Mouse (Mus musculus) induced T-regulatory cell, adult 2 months (primary cell): ENCODE measurements around the gene Pgm2l1.
"Not testable (repeated sequence)": the region's sequence is repeated elsewhere in the genome, so short reads cannot be mapped to it uniquely, and the experiment has no call there.

Source experiments
- DNase-seq: peaks from one replicate; pipeline ENCODE4 v3.0.0-alpha.2; 2012; ENCODE audit warnings: low read depth

Gene Pgm2l1

GRCm38 (mm10) chr7:100228957-100229356, 1.8 kb downstream of the Pgm2l1 start:
- peak; percentile 49 for DNase-seq

DNA sequence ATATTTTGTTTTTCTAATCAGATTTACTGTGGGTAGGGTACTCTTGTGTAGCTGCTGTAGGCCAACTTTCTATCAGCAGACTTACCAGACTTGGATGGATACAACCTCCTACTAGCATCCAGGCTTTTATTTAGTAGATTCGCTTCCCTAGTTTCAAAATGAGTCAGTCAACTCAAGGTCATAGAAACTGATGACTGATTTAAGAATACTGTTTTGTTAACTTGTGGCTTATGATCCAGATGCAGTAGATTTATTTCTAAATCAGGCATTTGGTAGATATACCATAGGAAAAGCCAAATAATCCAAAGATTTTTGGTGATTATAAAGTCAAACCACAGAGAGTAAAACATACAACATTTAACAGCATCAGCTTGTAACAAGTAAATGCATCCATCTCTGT, 3.5 kb downstream of the Pgm2l1 start:
- DNase-seq = no peak

GRCm38 (mm10) chr7:100231661-100232060, 4.5 kb downstream of the Pgm2l1 start:
- DNase-seq = no peak

DNA sequence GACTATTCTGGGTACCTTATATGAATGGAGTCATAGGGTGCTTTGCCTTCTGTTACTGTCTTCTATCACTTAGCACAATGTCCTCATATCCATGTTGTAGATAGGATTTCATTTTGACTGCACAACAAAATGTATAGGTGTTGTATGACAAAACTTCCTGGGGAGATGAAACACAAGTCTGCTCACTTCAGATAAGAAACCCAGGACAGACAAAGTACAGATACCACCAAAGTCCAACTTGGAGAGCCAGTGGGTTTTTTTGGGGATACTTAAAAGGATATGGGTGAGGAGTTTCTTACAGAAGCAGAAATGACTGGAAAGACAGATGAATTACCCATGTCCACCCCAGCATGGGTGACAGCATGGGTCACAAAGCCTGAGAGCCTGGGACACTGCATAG, 6.5 kb downstream of the Pgm2l1 start:
- no peak for DNase-seq

DNA sequence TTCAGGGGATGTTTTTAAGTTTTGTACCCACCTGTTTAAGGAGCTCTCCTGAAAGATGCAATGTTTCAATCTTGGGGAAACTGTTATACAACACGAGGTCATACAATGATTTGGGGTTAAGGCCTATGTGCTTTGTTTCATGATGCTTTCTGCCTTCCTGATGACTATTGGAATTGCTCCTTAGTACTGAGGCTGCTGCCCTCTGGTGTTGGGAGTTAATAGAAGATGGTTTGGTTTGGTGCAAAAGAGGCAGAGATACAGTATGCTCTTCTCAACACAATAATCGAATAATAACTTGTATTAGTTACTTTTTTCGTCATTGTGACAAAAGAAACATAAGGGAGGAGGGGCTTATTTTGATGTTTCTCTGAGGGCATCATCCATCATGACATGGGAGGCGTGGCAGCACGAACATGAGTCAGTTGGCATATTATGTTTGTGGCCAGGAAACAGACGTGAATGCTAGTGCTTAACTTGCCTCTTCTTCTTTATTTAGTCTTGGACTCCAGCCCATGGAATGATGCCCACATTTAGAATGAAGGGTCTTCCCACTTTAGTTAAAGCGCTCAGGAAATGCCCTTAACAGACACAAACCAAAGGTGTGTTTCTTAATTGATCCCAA, 7.2 kb downstream of the Pgm2l1 start:
- DNase-seq = peak; percentile 73

GRCm38 (mm10) chr7:100238271-100238670, 11.1 kb downstream of the Pgm2l1 start:
- DNase-seq = no peak

DNA sequence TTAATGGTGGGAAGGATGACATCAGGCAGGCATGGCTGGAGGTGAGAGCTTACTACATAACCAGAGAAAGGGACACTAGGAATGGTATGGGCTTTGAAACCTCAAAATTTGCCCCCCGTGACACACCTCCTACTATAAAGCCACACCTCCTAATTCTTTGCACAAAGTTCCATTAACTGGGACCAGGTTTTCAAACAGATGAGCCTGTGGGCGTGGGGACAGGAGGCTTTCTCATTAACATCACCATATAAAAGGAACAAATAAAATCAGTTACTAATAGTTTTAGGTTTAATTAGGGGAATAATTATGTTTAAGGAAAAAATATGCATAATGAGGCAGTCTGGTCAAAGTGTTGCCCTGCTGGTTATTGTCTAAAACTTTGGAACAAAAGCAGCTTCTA, 13.4 kb downstream of the Pgm2l1 start:
- DNase-seq = no peak

- no peak for DNase-seq
Measured at GRCm38 (mm10) chr7:100243007-100243406, 15.8 kb downstream of the Pgm2l1 start.

GRCm38 (mm10) chr7:100244225-100244624, 17.0 kb downstream of the Pgm2l1 start:
- DNase-seq = no peak

DNA sequence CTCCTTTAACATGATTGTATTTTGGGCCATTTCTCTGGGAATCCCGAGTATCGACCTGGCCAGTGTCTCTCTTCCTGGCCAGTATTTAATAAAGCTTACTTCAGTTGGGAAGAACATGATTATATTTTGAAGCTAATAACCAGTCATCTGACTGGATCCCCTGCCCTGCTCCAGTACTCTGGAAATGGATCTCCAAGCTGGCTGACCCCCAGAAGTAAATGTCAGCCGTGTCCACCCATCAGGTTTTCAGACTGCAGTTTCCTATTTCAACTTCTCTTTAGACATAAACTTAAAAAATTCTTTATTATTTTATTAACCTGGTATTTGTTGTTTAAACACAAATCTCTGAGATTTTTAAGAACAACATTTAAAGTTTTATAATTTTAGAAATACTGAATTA, 18.0 kb downstream of the Pgm2l1 start:
- DNase-seq = no peak

DNA sequence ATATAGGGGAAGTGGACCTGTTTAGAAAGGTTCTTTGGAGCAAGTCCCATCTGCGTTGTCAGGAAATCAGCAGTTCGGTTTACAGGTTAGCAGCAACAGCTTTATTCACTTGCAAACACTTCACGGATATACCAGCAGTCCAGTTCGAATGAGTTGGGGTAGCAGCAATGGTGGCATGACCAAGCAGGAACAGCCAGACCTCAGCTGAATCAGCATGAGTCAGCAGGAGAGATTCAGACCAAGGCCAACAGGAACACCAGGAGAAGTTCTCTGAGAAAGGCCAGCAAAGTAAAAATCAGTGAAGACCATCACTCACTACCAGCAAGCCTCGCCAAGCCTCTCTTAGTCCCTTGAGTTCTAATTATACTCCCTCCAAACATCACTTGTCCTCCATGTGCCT, 23.5 kb downstream of the Pgm2l1 start:
- DNase-seq = no peak

DNA sequence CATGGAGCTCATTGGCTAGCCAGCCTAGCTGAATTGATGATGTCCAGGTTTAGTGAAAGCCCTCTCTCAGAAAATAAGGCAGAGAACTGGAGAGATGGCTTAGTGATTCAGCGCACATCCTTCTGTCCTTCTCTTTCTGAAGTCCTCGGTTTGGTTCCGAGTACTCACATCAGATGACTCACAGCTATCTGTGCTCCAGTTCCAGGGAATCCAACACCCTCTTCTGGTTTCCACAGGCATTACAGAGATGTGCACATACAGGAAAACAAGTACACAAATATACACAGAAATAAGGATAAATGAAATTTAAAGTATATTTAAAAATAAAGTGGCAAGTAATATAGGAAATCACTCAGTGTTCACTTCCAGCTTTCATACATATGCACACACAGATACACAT, 35.2 kb downstream of the Pgm2l1 start:
- DNase-seq = no peak

DNA sequence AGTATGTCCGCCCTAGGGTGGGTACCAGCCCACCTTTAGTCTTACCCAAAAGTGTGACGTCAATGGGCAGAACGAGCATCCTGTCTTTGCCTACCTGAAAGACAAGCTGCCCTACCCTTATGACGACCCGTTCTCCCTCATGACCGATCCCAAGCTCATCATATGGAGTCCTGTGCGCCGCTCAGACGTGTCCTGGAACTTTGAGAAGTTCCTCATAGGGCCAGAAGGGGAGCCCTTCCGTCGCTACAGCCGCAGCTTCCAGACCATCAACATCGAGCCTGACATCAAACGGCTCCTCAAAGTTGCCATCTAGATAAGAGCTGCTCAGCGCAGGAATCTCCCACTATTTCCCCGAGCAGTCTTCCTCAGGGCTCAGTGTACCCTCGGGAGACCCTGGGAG, 37.7 kb downstream of the Pgm2l1 start:
- DNase-seq = not testable (repeated sequence)

DNA sequence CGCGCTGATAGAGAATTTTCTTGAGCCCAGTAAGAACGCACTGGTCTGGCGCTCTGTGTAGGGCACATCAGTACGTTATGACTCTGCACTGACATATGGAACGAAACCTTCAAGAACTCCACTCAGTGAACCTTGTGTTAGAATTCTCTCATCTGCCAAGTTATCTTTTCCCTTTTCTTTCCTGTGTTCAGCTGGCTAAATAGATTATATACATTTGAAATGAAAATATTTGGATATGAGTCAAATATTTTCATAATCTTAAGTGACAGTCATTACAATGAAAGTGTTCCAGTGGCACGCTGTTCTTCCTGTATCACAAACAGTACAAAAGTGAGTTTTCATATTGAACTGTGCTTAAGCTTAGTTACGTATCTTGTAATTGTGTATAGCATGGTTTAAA, 45.2 kb downstream of the Pgm2l1 start:
- DNase-seq = no peak

DNA sequence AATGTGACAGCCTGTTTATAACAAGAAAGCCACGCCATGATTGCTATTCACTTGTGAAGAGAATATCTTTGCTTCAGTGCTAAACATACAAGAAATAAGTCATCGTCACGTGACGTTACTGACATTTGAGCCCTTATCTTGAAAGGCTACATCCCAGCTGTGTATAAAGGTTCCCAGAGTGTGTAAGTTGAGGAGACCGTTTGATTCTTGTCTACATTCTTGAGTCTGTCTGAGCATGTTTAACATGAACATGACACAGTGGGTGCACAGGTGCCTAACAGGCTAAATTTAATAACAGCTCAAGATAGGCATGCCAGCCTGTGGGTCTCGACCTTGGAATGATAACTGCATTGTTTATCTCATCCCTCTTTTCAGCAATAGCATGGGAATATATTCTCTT, 47.3 kb downstream of the Pgm2l1 start:
- DNase-seq = no peak

DNA sequence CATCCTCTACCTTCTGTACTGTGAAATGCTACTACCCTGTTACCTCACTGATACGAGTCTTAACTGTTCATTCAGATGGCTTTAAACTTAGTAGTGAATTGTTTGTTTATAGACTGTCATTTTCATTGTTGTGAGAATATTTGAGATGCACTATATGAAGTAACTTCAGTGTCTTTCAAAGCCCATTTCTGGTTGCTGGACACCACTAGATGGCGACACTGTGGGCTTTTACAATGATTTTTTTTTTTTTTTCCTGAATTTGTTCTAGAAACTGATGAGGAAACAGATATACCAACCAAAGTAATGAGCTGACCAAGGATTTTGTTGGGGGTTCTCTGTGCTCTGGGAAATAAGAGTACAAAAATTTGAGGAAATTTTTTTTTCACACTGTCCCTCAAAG, 49.2 kb downstream of the Pgm2l1 start:
- peak; percentile 51 for DNase-seq

DNA sequence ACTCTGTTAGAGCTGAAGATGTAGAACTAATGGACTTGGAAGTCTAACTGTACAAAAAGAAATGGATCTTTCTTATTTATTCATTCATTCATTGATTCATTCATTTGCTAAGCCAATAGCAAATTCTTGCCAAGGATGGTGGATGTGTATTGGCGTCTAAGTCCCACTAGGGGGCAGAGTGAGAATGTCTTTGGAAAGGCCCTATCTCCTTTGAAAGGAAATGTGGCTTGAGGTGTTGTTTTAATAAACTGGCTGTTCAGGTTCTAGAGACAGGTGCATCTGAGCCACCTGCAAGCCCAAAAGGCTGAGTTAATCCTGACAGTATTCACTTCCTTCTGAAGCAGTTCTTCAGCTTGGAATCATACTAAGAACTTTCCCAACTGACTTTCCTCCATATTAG, 52.6 kb downstream of the Pgm2l1 start:
- DNase-seq = peak; percentile 73

- no peak for DNase-seq
Measured at GRCm38 (mm10) chr7:100281596-100281995, 54.4 kb downstream of the Pgm2l1 start.

GRCm38 (mm10) chr7:100283298-100283697, 56.1 kb downstream of the Pgm2l1 start:
- no peak for DNase-seq

GRCm38 (mm10) chr7:100285383-100285782, 58.2 kb downstream of the Pgm2l1 start, which contains the start of gene P4ha3:
TSS of gene P4ha3 (plus strand) at chr7:100285520.
- DNase-seq = no peak

DNA sequence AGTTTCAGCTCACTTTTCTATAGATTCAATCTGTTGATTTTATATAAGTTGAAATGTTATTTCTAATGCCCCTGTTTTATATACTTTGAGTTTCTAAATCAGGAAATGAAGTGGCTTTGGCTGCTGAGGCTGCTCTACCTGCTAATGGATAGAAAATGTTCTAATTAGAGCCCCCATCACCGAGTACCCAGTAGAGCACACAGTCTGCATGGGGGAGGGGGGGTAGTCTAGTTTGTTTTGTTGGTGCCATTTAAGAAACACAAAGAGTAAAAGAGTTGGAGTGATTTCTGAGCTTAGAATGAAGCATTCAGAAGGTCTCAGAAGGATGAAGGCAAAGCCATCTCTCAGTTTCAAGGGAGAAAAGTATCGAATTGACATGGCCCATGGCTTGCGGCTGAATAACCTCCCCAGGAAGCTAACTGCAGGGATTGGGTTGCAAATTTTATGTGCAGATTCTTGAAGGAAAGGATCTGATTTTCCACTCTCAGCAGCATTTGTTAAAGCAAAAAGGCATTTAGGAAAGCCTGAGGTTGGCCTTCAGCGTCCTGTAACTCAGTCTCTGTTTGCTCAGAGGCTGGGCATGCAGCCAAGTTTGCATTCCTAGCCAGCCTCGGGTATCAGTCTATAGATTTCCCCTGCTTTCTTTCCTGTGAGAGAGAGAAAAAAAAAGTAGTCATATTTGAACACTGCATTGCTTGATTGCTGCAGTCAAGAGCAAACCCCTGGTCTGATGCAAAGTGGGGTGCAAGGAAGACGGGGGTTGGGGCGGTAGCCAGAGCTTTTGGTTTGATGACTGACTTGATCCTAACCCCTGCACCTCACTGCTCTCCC, 60.8 kb downstream of the Pgm2l1 start:
- DNase-seq = no peak

GRCm38 (mm10) chr7:100288622-100289021, 61.4 kb downstream of the Pgm2l1 start:
- no peak for DNase-seq

DNA sequence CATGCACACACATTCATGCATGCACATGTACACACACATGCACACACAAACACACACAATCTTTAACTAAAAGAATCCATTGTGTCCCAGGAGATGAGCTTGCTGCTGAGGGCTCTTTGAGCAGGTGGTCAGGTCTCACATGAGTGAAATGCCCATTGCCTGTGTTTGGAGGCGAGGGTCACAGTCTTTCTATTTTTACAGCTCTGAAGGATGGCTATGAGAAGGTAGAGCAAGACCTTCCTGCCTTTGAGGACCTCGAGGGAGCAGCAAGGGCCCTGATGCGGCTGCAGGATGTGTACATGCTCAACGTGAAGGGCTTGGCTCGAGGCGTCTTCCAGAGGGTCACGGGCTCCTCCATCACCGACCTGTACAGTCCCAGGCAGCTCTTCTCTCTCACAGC, 66.4 kb downstream of the Pgm2l1 start:
- DNase-seq = no peak

DNA sequence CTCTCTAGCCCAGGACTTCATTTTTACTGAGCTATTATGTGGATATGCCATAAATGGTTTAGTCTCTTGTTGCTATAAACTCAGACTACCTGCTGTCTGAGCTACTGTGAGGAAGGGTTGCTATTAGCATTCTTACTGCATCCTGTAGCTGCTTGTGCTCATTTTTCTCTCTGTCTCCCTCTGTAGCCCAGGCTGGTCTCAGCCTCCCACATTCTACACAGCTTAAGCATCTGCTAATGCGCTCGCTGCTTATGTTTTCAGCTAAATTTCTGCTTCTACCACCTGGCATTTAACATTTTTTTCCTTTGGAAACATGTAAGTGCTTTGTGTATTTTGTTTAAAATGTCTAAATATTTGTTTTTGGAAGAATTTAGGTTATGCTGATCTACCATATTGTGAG, 68.6 kb downstream of the Pgm2l1 start:
- DNase-seq = no peak
